Mouse (Mus musculus) ovary, postnatal 14 days (tissue): ENCODE data around the gene Itga2.

Experiments used
- DNase-seq: peaks from one replicate; pipeline ENCODE4 v3.0.0; 2022; ENCODE audit warnings: low spot score

Gene Itga2

GRCm38 (mm10) chr13:114818513-114818912 lies 113.4 kb downstream of the Itga2 start:
- no peak for DNase-seq

- peak; percentile 93 for DNase-seq
Measured at GRCm38 (mm10) chr13:114817751-114818360, 114.0 kb downstream of the Itga2 start, which contains the start of gene Mocs2. TSS of gene Mocs2 (plus strand) at chr13:114818236.

- DNase-seq, result no peak
Measured at GRCm38 (mm10) chr13:114809624-114810210, 122.2 kb downstream of the Itga2 start.

DNA sequence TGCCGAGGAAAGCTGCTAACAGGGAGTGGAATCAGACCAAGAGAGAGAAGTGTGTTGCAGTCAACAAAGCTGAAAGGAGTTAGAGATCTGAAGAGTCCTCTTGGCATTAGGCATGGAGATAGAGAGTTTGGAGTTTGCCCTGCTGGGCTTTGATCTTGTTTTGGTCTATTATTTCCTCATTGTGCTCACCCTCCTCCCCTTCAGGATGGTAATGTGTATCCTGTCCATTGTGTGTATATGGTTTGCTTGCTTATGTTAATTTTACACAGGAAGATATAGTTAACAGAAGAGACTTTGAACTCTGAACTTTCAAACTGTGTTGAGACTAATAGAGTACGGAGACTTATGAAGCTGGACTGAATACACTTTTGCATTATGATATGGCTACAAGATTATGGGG lies 128.9 kb downstream of the Itga2 start:
- DNase-seq, result no peak

- no peak for DNase-seq
Measured at GRCm38 (mm10) chr13:114801857-114802256, 130.0 kb downstream of the Itga2 start.

DNA sequence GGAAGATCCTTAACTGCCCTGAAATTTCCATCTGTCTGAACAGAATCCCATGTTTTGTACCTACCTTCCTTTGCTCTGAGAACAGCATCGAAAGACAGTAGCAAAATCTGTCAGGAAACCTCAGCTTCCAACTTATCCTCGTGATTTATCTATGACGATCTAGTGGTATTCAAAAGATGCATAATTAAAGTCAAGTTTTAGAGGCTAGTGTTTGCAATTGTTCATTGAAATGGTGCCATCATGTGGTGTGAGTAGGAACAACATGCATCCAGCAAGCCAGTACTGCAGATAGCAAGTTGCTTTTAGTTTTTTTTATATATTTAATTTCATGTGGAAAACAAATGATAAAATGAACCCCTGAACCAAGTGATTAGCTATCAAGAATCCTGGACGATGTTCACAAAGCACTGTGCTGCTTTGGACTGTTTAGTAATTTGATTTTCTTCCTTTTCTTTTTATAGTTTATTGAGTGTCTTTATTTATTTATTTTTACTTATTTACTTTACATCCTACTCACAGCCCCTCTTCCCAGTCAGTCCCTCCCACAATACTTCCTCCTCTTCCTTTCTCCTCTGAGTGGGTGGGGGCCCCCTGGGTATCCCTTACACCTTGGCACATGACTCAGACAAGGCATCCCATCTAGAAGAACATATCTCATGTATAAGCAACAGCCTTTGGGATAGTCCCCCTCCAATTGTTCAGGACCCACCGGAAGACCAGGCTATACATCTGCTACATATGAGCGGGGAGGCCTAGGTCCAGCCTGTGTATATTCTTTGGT lies 138.5 kb downstream of the Itga2 start:
- DNase-seq, result peak; percentile 56

GRCm38 (mm10) chr13:114791511-114791910 lies 140.4 kb downstream of the Itga2 start:
- DNase-seq, result peak; percentile 20
